Mouse (Mus musculus) neural tube, embryonic 12.5 days (tissue): ENCODE data around the gene Cdk19. TPM values are rescaled to one million over a fixed set of nuclear protein-coding genes. Genes with fewer than 3 reads are reported as not detected.

Experiments
- ATAC-seq: fragments of 200-750 bp; cut with Nextera tagmentation; 2 replicates; pipeline ENCODE4 v1.8.0; 2017; ENCODE audit warnings: low read depth, mild to moderate bottlenecking, moderate TSS enrichment, moderate library complexity; ENCODE audit not compliant: low FRiP score
- H3K27ac ChIP-seq: fragments of 300-500 bp; sonication (generic); 2 replicates; pipeline ENCODE4 v1.5.1; 2016
- H3K27me3 ChIP-seq: fragments of 300-500 bp; sonication (generic); replicated peaks from 2 replicates; pipeline ENCODE4 v1.6.1; 2016; ENCODE audit warnings: mild to moderate bottlenecking
- H3K36me3 ChIP-seq: fragments of 300-500 bp; sonication (generic); 2 replicates; pipeline ENCODE4 v1.6.1; 2016; ENCODE audit warnings: mild to moderate bottlenecking
- H3K4me1 ChIP-seq: fragments of 300-500 bp; sonication (generic); 2 replicates; pipeline ENCODE4 v1.6.1; 2016
- H3K4me2 ChIP-seq: fragments of 300-500 bp; sonication (generic); replicated peaks from 2 replicates; pipeline ENCODE4 v1.6.1; 2016; ENCODE audit warnings: mild to moderate bottlenecking
- H3K4me3 ChIP-seq: fragments of 300-500 bp; sonication (generic); 2 replicates; pipeline ENCODE4 v1.5.1; 2016
- H3K9ac ChIP-seq: fragments of 300-500 bp; sonication (generic); 2 replicates; pipeline ENCODE4 v1.6.1; 2016; ENCODE audit warnings: mild to moderate bottlenecking
- H3K9me3 ChIP-seq: fragments of 300-500 bp; sonication (generic); 2 replicates; pipeline ENCODE4 v1.6.1; 2016; ENCODE audit warnings: mild to moderate bottlenecking
- WGBS: fragments of 180-500 bp; shearing (Covaris S2); methylation state at CpG from one replicate; pipeline ENCODE4 v1.1.7; 2016; 5-methylcytosine and 5-hydroxymethylcytosine counted together
- polyA plus RNA-seq: library from polyadenylated mRNA; unstranded; fragments of >200 nt; fragmentation: Nextera tagmentation; extraction: Ambion mirVana; gene quantifications from 2 replicates; pipeline ENCODE4 v1.2.1, GENCODE M21; 2016

The Cdk19 gene
- polyA plus RNA-seq, 1 experiment from 2014 or later: 12.9 TPM

DNA sequence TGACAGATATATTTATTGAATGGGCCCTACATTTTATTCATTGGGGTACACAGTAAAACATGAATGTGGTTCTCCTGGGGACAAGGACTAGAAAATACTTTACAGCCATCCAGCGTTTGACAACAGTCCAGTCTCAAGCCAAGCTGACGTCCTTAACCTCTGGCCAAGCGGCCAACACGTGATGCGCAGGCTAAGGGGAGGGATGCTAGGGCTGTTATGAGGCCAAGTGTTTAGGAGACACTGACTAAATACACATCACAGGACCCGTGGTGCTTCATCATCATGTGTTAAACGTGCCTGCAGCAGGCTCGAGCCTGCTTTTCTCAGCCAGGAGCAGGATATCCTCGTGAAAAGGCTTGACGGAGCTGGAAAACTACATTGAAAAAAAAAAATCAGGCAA lies 19.1 kb upstream of the Cdk19 start:
- Histone ChIP-seq H3K36me3 (no peaks in the 10 kb centered on the region), H3K4me1 (no peaks in the 10 kb centered on the region), H3K9ac (no peak overlapping the region), H3K27ac (no peak overlapping the region), H3K4me2 (no peak overlapping the region), H3K9me3 (no peaks in the 10 kb centered on the region), H3K27me3 (no peaks in the 10 kb centered on the region), H3K4me3 (no peak overlapping the region)
- 92% methylated on average over 10 of the region's 10 CpGs for WGBS
- no peak for ATAC-seq

DNA sequence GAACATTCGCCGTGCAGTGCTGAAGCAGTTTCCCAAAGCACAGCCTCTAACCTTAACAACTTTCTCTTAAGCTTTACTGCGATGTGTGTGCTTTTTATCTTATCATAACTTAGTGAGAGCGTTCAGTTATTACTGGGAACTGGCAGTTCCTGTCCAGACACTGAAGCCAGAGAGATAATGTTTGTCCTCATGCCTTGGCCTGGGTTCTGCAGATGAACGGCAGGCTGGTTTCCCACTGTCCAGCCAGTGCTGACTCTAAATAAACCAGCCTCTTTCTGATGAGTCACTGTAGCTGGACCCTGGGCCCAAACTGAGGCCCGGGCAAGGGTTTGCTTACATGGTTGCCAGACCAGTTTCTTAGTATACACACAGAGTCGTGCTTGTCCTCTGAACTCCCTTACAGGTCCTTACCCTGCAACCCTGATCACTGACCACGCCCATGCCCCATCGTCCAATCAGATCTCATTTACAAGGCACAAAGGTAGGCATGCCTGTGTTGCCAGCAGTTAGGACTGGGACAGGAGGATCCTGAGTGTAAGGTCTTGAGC lies 11.3 kb upstream of the Cdk19 start:
- H3K4me1 ChIP-seq: no peaks in the 10 kb centered on the region
- no peak overlapping the region for H3K27ac ChIP-seq
- H3K36me3 ChIP-seq: no peaks in the 10 kb centered on the region
- no peak overlapping the region for H3K4me3 ChIP-seq
- no peaks in the 10 kb centered on the region for H3K27me3 ChIP-seq
- no peaks in the 10 kb centered on the region for H3K9me3 ChIP-seq
- ATAC-seq: no peak
- no peak overlapping the region for H3K9ac ChIP-seq
- 86% methylated on average over 9 of the region's 9 CpGs for WGBS
- H3K4me2 ChIP-seq: no peak overlapping the region

DNA sequence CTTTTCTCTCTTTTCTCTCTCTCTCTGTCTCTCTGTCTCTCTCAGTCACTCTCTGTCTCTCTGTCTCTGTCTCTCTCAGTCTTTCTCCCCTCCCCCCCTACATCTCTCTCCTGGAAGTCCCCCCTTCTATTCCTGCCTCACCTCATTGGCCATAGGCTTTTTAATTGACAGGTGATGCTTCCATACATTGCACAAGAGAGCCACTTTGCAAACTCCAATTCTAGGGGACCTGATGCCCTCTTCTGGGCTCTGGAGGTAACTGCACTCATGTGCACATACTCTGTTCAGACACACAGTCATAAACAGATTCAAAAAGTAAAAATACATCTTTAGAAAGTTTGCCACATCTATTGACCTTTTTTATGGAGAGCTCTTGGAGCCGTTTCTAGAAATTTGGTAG lies 9.1 kb upstream of the Cdk19 start:
- 84% methylated on average over 1 of the region's 1 CpGs for WGBS
- no peak for ATAC-seq
- no peak overlapping the region for H3K9ac ChIP-seq

DNA sequence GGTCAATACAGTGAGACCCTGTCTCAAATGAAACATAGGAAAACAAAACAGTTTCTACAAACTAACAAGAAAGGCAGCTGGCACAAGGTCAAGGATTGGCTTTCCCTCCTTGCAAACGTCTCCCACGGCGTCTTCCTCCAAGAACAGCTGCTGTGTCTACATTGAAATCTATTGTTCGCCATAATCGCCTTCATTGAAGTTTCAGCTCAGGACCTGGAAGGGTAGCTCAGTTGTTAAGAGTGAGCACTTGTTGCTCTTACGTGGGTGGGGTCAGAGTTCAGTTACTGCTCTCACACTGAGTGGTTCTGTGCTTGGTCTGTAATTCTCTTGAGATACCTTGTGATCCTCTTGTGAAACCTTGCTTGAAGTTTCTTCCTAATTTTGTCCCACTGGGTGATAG lies 6.5 kb upstream of the Cdk19 start:
- Histone ChIP-seq H3K36me3 (no peaks in the 10 kb centered on the region), H3K4me3 (no peak overlapping the region), H3K4me2 (no peak overlapping the region), H3K4me1 (no peaks in the 10 kb centered on the region), H3K27me3 (no peaks in the 10 kb centered on the region), H3K9me3 (no peaks in the 10 kb centered on the region), H3K27ac (no peak overlapping the region), H3K9ac (no peak overlapping the region)
- WGBS: 76% methylated on average over 6 of the region's 6 CpGs
- ATAC-seq: no peak

More for the DNA sequence above, 9.1 kb upstream of the Cdk19 start:
- Histone ChIP-seq H3K4me2 (no peak overlapping the region), H3K4me3 (no peak overlapping the region), H3K4me1 (no peaks in the 10 kb centered on the region), H3K36me3 (no peaks in the 10 kb centered on the region), H3K27ac (no peak overlapping the region), H3K9me3 (no peaks in the 10 kb centered on the region), H3K27me3 (no peaks in the 10 kb centered on the region)

- WGBS: 77% methylated on average over 4 of the region's 4 CpGs
- ATAC-seq: no peak
Measured at GRCm38 (mm10) chr10:40342036-40342435, 2.7 kb downstream of the Cdk19 start.

GRCm38 (mm10) chr10:40346776-40347403 lies 7.5 kb downstream of the Cdk19 start:
- no peak overlapping the region for H3K9ac ChIP-seq
- no peak overlapping the region for H3K27ac ChIP-seq
- no peak overlapping the region for H3K4me2 ChIP-seq
- no peak for ATAC-seq
- no peaks in the 10 kb centered on the region for H3K36me3 ChIP-seq
- no peak overlapping the region for H3K4me3 ChIP-seq
- WGBS: 80% methylated on average over 3 of the region's 3 CpGs
- H3K4me1 ChIP-seq: peaks cover 15% of the 10 kb centered on the region
- H3K9me3 ChIP-seq: no peaks in the 10 kb centered on the region
- no peaks in the 10 kb centered on the region for H3K27me3 ChIP-seq

More at GRCm38 (mm10) chr10:40342036-40342435, 2.7 kb downstream of the Cdk19 start:
- no peak overlapping the region for H3K4me3 ChIP-seq
- H3K27me3 ChIP-seq: no peaks in the 10 kb centered on the region
- no peak overlapping the region for H3K9ac ChIP-seq
- no peaks in the 10 kb centered on the region for H3K36me3 ChIP-seq
- H3K4me1 ChIP-seq: no peaks in the 10 kb centered on the region; the same call in 1 of the 2 replicates
- H3K9me3 ChIP-seq: no peaks in the 10 kb centered on the region
- no peak overlapping the region for H3K27ac ChIP-seq
- H3K4me2 ChIP-seq: no peak overlapping the region

GRCm38 (mm10) chr10:40347461-40347954 lies 8.1 kb downstream of the Cdk19 start:
- ATAC-seq: no peak
- H3K9ac ChIP-seq: no peak overlapping the region
- no peak overlapping the region; the same call in 1 of the 2 replicates for H3K4me3 ChIP-seq
- H3K9me3 ChIP-seq: no peaks in the 10 kb centered on the region
- no peaks in the 10 kb centered on the region for H3K27me3 ChIP-seq
- no peaks in the 10 kb centered on the region for H3K36me3 ChIP-seq
- H3K4me2 ChIP-seq: peak overlapping the region; percentile 71
- peaks cover 15% of the 10 kb centered on the region for H3K4me1 ChIP-seq
- no peak overlapping the region for H3K27ac ChIP-seq
- WGBS: 75% methylated on average over 9 of the region's 9 CpGs

DNA sequence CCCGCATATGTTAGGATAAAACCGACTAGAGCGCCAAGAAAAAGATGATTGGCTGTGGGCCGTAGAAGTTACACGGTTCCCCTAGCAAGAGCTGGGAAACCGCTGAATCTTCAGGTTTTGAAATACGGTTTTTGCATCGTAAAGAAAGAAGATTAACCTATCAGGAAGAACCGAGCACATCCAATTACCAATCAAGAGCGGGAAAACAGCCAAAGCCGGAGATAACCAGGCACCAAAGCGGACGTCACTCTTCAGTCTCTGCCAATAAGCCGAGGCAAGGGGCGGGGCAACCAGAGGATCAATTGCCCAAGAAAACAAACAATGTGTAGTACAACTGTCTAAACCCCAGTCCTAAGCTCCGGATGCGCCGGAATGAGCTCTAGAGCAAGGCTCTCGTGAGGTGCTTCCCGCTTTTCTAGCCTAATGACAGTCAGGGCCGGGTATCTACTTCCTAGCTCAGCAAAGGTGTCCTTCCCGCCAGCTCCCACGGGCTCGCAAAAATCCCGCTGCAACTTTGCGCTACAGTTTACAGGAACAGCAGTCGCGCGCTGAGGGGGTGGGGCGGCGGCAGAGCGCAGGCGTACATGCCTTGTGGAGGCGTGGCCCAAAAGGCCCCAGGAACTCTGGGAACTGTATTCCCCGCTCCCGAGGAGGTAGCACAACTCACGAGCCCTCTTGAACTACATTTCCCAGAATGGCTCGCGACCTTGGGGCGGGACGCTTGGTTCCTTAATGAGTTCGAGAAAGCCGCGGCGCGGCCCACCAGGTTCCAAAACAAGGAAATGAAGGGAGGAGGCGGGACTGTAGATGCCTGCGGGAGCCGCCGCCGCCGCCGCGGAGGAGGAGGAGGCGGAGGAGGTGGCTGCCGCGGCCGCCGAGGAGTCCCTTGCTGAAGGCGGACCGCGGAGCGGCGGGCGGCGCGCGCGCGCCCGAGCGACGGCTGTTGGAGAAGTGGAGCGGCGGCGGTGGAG lies 9.5 kb downstream of the Cdk19 start:
- under 1% methylated on average over 76 of the region's 76 CpGs for WGBS
- Histone ChIP-seq H3K36me3 (no peaks in the 10 kb centered on the region), H3K4me2 (peak overlapping the region; percentile 71), H3K9me3 (no peaks in the 10 kb centered on the region), H3K9ac (peak overlapping the region; percentile 82), H3K4me1 (peaks cover 15% of the 10 kb centered on the region), H3K4me3 (peak overlapping the region; percentile 90), H3K27ac (peak overlapping the region; percentile 86), H3K27me3 (no peaks in the 10 kb centered on the region)
- peak; percentile 98 for ATAC-seq

DNA sequence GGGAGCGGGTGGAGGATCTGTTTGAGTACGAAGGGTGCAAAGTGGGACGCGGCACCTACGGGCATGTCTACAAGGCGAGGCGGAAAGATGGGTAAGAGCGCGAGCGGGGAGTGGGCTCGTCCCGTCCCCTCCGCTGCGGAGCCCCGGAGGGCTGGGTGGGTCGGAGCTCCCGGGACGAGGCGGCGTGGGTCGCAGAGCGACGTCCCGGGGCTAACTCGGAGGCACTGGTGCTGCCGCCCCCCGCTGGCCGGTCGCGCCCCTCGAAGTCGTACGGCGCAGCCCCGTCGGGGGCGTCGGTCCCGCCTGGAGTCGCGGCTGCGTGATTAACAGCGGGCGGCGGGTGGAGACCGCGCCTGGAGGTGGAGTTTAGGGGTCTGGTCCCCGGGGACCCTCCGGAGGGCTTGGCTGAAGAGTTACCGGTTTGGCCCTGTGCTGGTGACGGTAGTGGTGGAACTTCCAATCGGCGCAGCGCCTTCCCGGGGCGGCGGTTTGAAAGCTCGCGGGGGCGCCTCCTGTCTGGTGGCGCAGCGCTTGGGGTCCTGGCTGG lies 10.3 kb downstream of the Cdk19 start:
- under 1% methylated on average over 62 of the region's 62 CpGs for WGBS
- Histone ChIP-seq H3K4me2 (peak overlapping the region; percentile 71), H3K4me1 (peaks cover 15% of the 10 kb centered on the region), H3K27ac (peak overlapping the region; percentile 85), H3K36me3 (no peaks in the 10 kb centered on the region), H3K4me3 (peak overlapping the region; percentile 90), H3K27me3 (no peaks in the 10 kb centered on the region), H3K9ac (peak overlapping the region; percentile 82), H3K9me3 (no peaks in the 10 kb centered on the region)
- peak; percentile 55 for ATAC-seq

DNA sequence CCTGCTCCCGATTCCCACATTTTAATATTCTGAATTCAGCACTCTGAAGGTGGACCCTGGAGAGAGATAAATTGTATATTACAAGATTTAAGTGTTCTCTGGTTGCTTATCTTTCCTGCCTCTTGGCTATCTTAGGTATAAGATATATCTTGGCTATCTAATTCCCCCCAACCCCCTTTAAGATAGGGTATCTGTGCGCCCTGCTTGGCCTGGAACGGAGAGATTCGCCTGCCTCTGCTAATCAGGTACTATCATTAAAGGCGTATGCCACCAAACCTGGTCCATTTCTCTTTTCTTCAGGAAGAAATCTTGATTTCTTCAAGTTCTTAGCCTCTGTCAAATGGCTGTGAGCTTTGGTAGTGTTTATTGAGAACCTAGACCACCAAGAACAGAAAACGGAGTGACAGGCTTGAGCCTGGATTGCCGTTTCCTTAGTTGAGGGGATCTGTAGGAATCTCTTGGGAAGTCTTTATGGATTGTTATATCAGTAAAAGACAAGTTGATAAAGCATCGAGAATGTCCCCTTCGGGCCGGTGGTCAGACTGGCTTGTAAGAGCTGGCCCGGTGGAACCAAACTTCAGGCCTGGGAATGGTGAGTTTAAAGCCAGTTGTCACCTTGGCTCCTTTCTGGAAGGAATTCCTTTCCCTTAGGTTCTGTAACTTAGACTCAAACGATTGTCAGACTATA lies 11.0 kb downstream of the Cdk19 start:
- Histone ChIP-seq H3K4me3 (peak overlapping the region; percentile 90), H3K27ac (no peak overlapping the region), H3K4me2 (peak overlapping the region; percentile 71), H3K4me1 (peaks cover 15% of the 10 kb centered on the region), H3K9ac (peak overlapping the region; percentile 82), H3K9me3 (no peaks in the 10 kb centered on the region), H3K36me3 (no peaks in the 10 kb centered on the region), H3K27me3 (no peaks in the 10 kb centered on the region)
- WGBS: 53% methylated on average over 12 of the region's 12 CpGs
- ATAC-seq: no peak

- Histone ChIP-seq H3K4me2 (peak overlapping the region; percentile 71), H3K27me3 (no peaks in the 10 kb centered on the region), H3K4me1 (peaks cover 15% of the 10 kb centered on the region), H3K27ac (no peak overlapping the region), H3K9ac (no peak overlapping the region), H3K9me3 (no peaks in the 10 kb centered on the region), H3K4me3 (no peak overlapping the region), H3K36me3 (no peaks in the 10 kb centered on the region)
- 70% methylated on average over 4 of the region's 4 CpGs for WGBS
- ATAC-seq: no peak
Measured at GRCm38 (mm10) chr10:40351156-40351555, 11.8 kb downstream of the Cdk19 start.
